Mouse (Mus musculus) adrenal gland, adult (tissue): Measurements from ENCODE around the gene Ccdc141.

ENCODE experiments used
- DNase-seq, 2 experiments: peaks; one replicate each; pipeline ENCODE4 v3.0.0; 2022 to 2023; ENCODE audit warnings: low spot score in 1 of 2; ENCODE audit not compliant: inconsistent age in 2 of 2

Gene Ccdc141

GRCm38 (mm10) chr2:77138879-77139278 lies 31.6 kb downstream of the Ccdc141 start:
- no peak for DNase-seq

DNA sequence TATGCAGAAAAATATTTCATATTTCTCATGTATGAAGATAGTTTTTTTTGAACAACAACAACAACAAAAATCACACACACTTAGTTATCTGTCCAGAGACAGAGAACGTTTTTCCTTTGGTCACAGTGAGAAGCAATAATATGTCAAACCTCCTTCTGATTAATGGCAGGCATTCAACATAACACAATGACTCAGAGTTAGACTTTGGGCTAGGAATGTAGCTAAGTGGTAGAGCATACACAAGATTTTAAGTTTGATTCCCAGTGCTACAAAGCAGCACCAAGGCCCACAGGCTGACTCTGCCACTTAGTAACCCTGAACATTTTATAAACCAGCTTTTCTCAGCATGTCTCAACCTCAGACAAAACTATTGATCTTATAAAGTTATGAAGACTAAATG lies 35.5 kb downstream of the Ccdc141 start:
- peak in 1 of 2 experiments; percentile 56 for DNase-seq

DNA sequence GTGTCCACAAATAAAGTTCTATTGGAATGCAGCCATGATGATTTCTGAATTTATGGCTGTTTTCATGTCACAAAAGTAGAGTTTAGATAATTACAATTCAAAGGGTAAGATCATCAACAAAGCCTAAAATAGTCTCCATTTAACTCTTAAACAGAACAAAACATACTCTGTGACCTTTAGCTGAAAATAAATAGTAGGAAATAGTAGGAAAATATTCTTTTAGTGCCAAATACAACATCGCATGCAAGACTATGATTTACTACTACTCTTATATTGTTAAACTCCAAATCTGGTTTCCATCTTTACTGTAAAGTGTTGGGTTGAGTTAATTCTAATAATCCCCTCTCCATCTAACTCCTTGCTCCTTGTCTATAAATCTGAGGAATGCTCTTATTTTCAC lies 37.0 kb downstream of the Ccdc141 start:
- no peak for DNase-seq

DNA sequence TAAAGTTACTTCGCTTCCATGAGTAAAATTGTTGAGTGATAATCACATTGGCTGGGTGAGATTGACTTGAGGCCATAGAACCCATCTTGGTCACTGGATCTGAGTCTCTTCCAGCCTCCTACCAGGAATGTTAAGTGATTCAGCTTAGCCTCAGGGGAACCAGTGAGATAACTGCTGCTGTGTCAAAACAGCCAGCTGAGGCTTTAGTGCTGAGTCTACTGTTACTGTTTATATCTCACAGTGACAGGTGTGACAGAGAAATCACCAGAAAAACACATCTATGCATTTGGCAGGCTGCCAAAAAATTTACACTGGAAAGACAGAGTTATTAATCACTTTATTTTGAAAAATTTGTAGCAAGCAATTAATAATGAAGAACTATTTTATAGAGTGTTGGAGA lies 43.5 kb downstream of the Ccdc141 start:
- DNase-seq: no peak

DNA sequence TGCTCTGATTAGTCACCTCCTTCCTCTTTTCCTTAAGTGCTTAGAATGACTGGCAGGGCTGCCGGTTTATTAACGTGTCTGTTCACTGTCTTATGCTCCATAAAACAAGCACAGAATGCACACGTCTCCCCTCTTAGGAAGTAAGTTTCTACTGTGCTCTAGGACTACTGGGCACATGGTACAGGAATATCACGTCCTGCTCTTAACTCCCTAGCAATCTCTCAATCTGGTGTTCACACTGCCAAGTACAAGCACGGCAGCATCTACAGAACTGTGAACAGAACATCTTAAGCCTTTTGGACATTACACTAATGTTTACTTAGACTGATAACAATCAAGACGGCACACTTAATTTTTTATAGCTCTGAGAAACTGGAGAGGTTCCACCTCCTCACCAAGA lies 52.3 kb downstream of the Ccdc141 start:
- DNase-seq: no peak

GRCm38 (mm10) chr2:77114335-77114734 lies 56.1 kb downstream of the Ccdc141 start:
- no peak for DNase-seq

DNA sequence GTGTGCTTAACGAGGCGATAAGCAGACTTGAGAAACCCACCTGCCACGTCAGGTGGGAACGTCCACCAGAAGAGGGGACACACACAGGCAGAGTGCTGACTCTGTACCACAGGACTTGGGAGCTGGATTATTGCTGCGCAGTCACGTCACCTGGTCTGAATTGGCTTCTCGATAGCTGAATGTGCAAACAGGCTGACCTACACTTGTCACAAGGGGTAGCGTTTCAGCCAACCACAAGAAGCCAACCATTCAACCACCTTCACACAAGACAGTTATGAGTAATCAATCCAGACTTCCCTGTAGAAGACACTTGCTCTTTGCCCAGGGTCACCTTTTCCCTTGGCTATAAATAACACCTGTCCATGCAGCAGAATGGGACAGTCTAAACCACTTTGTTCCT lies 56.6 kb downstream of the Ccdc141 start:
- no peak for DNase-seq

GRCm38 (mm10) chr2:77113026-77113425 lies 57.4 kb downstream of the Ccdc141 start:
- no peak for DNase-seq

DNA sequence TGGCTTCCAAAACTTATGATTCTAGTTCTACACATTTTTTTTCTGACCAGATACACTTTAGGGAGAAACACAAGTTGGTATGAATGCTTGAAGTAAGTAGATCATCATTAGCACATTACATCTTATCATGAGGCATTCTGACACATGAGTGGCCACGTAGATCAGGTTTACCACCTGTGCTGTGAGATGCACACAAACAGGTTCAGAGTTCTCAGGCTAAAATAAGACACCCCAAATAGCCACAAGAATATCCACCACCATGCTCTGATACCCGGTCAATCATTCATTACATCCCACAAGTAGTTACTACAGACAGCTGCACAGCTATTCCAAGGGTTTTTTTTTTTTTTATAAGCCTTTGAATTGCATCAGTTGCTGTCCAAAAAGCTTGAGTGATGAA lies 59.3 kb downstream of the Ccdc141 start:
- DNase-seq: no peak

- DNase-seq: no peak
Observed at GRCm38 (mm10) chr2:77110365-77110764, 60.1 kb downstream of the Ccdc141 start.

DNA sequence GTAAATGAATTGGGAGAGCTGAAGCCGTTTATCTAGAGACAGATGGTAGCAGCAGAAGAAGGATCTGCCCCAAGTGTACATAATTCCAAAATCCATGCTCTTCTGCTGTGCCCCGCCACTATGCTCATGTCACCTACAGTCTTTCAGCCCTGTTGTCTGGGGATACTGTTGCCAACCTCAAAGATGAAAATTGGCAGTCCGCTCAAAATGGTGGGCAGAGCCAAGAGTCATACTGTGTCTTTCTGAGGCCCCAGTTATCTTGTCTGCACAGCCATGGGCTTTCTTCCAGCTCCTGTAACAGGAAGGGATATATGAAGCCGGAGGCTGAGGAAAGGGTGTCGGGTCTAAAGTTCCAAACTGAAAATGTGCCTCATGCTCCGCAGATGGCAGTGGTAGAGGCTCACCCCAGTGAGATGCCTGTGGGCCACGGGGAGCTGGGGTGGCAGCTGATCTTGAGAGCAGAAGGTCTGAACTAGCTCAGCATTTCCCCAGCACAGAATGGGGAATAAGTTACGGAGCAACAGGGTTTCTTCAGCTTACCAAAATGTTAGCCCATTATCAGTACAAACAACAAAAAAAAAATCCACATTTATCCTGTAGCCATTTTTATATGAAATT lies 60.8 kb downstream of the Ccdc141 start:
- DNase-seq: no peak

DNA sequence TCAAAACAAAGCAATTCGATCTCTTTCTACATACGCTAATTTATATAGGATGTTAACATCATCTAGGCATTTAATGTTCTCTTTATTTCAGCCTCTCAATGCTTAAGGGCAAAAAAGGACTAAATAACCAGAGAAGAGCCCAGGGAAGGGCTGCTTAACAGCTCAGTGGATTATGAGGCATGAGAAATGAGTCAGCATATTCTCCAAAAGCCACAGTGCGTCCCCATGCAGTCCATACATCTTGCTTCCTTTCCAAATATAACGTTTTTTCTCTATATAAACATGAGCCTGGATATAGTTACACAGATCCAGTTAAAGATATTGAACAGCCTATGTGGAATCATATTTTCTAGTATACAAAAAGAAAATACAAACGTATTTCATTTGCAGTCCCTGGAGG lies 61.9 kb downstream of the Ccdc141 start:
- no peak for DNase-seq

GRCm38 (mm10) chr2:77106150-77106549 lies 64.3 kb downstream of the Ccdc141 start:
- DNase-seq: peak; percentile 11 to 60

GRCm38 (mm10) chr2:77105006-77105715 lies 65.3 kb downstream of the Ccdc141 start:
- peak in 1 of 2 experiments; percentile 42 for DNase-seq

GRCm38 (mm10) chr2:77102516-77102915 lies 67.9 kb downstream of the Ccdc141 start:
- DNase-seq: peak; percentile 61 to 81

GRCm38 (mm10) chr2:77099814-77100213 lies 70.6 kb downstream of the Ccdc141 start:
- no peak for DNase-seq

GRCm38 (mm10) chr2:77098769-77099168 lies 71.7 kb downstream of the Ccdc141 start:
- DNase-seq: no peak

DNA sequence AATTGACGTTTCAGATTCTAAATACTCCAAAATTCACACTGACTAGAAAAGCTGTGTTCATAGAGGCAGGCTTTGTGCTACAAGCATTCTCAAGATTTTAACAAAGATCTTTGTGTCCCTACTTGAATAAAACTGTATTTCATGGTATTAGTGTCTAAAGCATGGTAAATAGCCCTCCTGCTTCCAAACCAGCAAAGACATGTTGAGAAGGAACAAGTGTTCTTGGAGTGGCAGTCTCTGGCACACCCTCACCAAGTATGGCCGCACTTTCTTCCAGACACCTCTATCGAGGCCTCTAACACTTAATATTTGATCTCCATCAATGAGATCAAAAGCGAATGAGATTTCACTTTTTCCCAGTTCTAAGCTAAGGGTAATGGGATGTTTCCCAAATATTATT lies 78.7 kb downstream of the Ccdc141 start:
- DNase-seq: no peak

DNA sequence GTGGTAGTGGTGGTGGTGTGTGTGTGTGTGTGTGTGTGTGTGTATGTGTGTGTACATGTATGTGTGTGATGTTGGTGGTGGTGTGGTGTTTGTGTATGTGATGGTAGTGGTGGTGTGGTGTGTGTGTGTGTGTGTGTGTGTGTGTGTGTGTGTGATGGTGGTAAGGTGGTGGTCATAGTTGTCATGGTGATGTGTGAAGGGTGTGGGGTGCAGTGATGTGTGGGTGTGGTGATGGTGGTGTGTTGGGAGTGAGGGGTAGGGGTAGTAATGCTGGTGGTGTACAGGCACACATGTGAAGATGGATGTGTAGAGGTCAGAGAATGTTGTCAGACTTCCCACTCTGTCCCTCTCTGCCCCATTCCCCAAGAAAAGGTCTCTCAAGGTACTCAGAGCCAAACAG lies 85.1 kb downstream of the Ccdc141 start:
- DNase-seq: no peak

- peak in 1 of 2 experiments; percentile 52 for DNase-seq
Observed at GRCm38 (mm10) chr2:77084629-77085028, 85.8 kb downstream of the Ccdc141 start.

DNA sequence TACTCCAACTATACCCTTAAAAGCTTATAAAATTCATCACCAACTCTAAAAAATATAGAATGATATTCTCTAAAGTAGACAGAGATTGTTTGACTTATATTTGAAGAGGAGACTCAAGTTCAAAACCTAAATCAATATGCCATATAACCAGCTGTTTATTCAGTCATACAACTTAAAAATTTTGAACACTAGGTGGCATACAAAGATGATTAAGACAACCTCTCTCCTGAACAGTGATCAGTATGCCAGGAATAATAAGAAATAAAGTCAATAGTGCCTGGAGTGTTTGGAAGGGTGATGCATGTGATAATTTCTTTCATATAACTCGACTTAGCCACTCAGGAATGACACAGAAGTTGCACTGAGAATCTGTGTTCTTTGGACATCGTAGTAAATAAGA lies 89.3 kb downstream of the Ccdc141 start:
- DNase-seq: no peak

GRCm38 (mm10) chr2:77080657-77081056 lies 89.8 kb downstream of the Ccdc141 start:
- DNase-seq: no peak

DNA sequence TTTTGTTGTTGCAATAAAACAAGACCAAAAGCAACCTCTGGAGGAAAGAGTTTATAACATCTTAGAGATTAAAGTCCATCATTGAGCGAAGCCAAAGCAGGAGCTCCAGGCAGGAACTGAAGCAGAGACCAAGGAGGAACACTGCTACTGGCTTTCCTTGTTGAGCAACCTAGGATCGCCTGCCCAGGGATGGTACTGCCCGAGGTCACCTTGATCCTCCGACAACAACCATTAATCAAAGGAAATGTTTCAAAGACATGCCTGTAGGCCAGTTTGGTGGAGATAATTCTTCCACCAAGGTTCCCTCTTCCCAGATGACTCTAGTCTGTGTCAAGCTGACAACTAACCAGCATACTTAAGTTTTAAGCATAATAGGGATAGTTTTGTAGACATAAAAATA lies 91.7 kb downstream of the Ccdc141 start:
- peak; percentile 36 to 78 for DNase-seq
